Mouse (Mus musculus): ENCODE measurements around the gene Vmn1r202. TPM values are rescaled to one million over a fixed set of nuclear protein-coding genes. Genes with fewer than 3 reads are reported as not detected.
"Not testable (repeated sequence)": the region's sequence is repeated elsewhere in the genome, so short reads cannot be mapped to it uniquely, and the experiment has no call there.

The Vmn1r202 gene
- polyA plus RNA-seq (2012; ENCODE audit: insufficient read depth, insufficient read length, low replicate concordance, missing spikeins) = not detected in 2 replicates

DNA sequence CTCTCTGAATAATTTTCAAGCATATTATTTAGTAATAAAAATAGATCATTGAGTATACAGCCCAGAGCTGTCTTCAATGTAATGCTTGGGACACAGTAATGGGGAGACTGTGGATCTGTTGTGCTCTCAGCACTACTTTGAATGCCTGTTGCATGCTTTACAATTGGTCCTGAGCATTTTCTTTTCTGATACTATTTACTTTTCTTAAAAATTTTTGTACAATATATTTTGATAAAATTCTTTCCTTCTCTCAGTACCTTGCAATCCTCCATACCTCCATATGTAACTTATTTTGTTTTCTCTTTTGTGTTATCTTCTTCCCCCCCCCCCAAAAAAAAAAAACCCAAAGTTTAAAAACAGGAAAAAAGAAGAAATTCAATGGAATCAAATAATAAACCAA, at the start of gene Vmn1r202:
Vmn1r202 (minus strand) TSS at position 101 of the 400 bp plus-strand sequence.
- Histone ChIP-seq H3K4me3 (ENCODE audit: insufficient read depth, low read depth, low read length) (no peak within 1 kb of the TSS), H3K27ac (ENCODE audit: insufficient read depth, low read depth, low read length) (no peak within 1 kb of the TSS), H3K4me1 (ENCODE audit: control insufficient read depth, insufficient read depth, low read length) (no peaks in the 10 kb centered on the region)
- TF ChIP-seq POLR2A (IDR thresholded peaks at IDR 0.05; ENCODE audit: insufficient read depth, low read depth, low read length) (no peak), CTCF (IDR thresholded peaks at IDR 0.05; ENCODE audit: insufficient read depth, low read depth, low read length) (no peak)

DNA sequence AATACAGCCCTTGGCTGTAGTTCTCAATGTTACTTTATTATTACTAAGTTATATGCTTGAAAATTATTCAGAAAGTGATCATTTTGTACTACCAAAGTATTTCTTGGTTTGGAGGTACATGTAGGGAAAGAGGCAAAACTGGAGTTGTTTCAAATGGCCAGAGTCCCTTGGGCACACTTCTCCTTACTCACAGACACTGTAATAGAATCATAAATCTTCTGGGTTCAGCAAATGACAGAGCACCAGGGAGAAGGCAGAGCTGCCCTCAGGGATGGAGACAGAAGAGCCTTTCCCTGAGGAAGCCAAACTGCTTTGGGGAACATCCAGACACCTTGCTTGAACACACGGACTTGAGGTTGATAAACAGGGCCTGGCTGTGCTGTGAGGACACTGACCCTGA, 47.7 kb upstream of the Vmn1r202 start, which contains the start of gene Vmn1r204:
Vmn1r204 (plus strand) TSS at position 301 of the 400 bp plus-strand sequence.
- 53% methylated on average over 1 of the region's 1 CpGs for WGBS
- H3K4me3 ChIP-seq (ENCODE audit: insufficient read depth, low read depth, low read length); H3K4me1 ChIP-seq (ENCODE audit: control insufficient read depth, insufficient read depth, low read length); H3K27ac ChIP-seq (ENCODE audit: insufficient read depth, low read depth, low read length): not testable (repeated sequence)

GRCm38 (mm10) chr13:22517814-22518213, 12.6 kb upstream of the Vmn1r202 start, which contains the start of gene Vmn1r203:
TSS of gene Vmn1r203 (plus strand) at chr13:22518114.
- TF ChIP-seq CTCF (IDR thresholded peaks at IDR 0.05; ENCODE audit: insufficient read depth, low read depth, low read length) (no peak), POLR2A (IDR thresholded peaks at IDR 0.05; ENCODE audit: insufficient read depth, low read depth, low read length) (no peak)

GRCm38 (mm10) chr13:22502431-22502830, 2.8 kb downstream of the Vmn1r202 start:
- 44% methylated on average over 3 of the region's 3 CpGs for WGBS
- Histone ChIP-seq H3K4me3 (ENCODE audit: insufficient read depth, low read depth, low read length) (no peak overlapping the region), H3K4me1 (ENCODE audit: control insufficient read depth, insufficient read depth, low read length) (no peaks in the 10 kb centered on the region), H3K27ac (ENCODE audit: insufficient read depth, low read depth, low read length) (no peak overlapping the region)
- TF ChIP-seq CTCF (IDR thresholded peaks at IDR 0.05; ENCODE audit: insufficient read depth, low read depth, low read length) (no peak), POLR2A (IDR thresholded peaks at IDR 0.05; ENCODE audit: insufficient read depth, low read depth, low read length) (no peak)

More at GRCm38 (mm10) chr13:22517814-22518213, 12.6 kb upstream of the Vmn1r202 start, which contains the start of gene Vmn1r203:
- H3K4me3 ChIP-seq (ENCODE audit: insufficient read depth, low read depth, low read length) = no peak within 1 kb of the TSS
- no peak within 1 kb of the TSS for H3K27ac ChIP-seq (ENCODE audit: insufficient read depth, low read depth, low read length)
- H3K4me1 ChIP-seq (ENCODE audit: control insufficient read depth, insufficient read depth, low read length) = no peaks in the 10 kb centered on the region

DNA sequence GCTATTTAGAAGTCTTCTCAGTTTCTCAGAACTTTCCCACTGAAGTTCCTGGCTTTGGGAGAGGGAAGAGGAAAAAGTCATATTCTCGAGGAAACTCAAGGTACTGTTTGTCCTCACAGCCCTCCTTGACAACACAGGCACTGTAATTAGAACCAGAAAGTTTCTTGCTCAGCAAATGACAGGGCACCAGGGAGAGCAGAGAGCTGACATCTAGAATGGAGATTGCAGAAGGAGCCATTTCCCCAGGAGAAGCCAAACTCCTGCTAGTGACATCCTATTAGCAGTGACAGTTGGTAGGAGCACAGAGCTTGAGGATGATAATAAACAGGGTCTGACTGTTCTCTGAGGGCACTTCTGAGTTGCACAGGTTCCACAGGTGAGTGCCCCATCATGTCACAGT, 33.6 kb downstream of the Vmn1r202 start, which contains the start of gene Vmn1r201:
Vmn1r201 (plus strand) TSS at position 301 of the 400 bp plus-strand sequence.
- TF ChIP-seq POLR2A (IDR thresholded peaks at IDR 0.05; ENCODE audit: insufficient read depth, low read depth, low read length) = no peak
- no peak for TF ChIP-seq CTCF (IDR thresholded peaks at IDR 0.05; ENCODE audit: insufficient read depth, low read depth, low read length)
- Histone ChIP-seq H3K27ac (ENCODE audit: insufficient read depth, low read depth, low read length) (no peak within 1 kb of the TSS), H3K4me3 (ENCODE audit: insufficient read depth, low read depth, low read length) (no peak within 1 kb of the TSS), H3K4me1 (ENCODE audit: control insufficient read depth, insufficient read depth, low read length) (no peaks in the 10 kb centered on the region)
- 63% methylated on average over 1 of the region's 1 CpGs for WGBS

- no peak overlapping the region for H3K4me3 ChIP-seq (ENCODE audit: insufficient read depth, low read depth, low read length)
- TF ChIP-seq CTCF (IDR thresholded peaks at IDR 0.05; ENCODE audit: insufficient read depth, low read depth, low read length) (no peak), POLR2A (IDR thresholded peaks at IDR 0.05; ENCODE audit: insufficient read depth, low read depth, low read length) (no peak)
- H3K27ac ChIP-seq (ENCODE audit: insufficient read depth, low read depth, low read length) = no peak overlapping the region
- no peaks in the 10 kb centered on the region for H3K4me1 ChIP-seq (ENCODE audit: control insufficient read depth, insufficient read depth, low read length)
Observed at GRCm38 (mm10) chr13:22455145-22455544, 50.0 kb downstream of the Vmn1r202 start.

Other genes starting within 250 kb of the Vmn1r202 start
- gene Vmn1r195, start 234.9 kb downstream of the Vmn1r202 start, polyA plus RNA-seq (2012; ENCODE audit: insufficient read depth, insufficient read length, low replicate concordance, missing spikeins) = not detected in 2 replicates
- not detected in 2 replicates for gene Vmn1r196, start 215.5 kb downstream of the Vmn1r202 start, polyA plus RNA-seq (2012; ENCODE audit: insufficient read depth, insufficient read length, low replicate concordance, missing spikeins)
- not detected in 2 replicates for gene Vmn1r197, start 180.8 kb downstream of the Vmn1r202 start, polyA plus RNA-seq (2012; ENCODE audit: insufficient read depth, insufficient read length, low replicate concordance, missing spikeins)
- gene Vmn1r198, start 155.0 kb downstream of the Vmn1r202 start, polyA plus RNA-seq (2012; ENCODE audit: insufficient read depth, insufficient read length, low replicate concordance, missing spikeins) = not detected in 2 replicates
- not detected in 2 replicates for gene Vmn1r199, start 125.6 kb downstream of the Vmn1r202 start, polyA plus RNA-seq (2012; ENCODE audit: insufficient read depth, insufficient read length, low replicate concordance, missing spikeins)
- gene Vmn1r200, start 115.0 kb downstream of the Vmn1r202 start, polyA plus RNA-seq (2012; ENCODE audit: insufficient read depth, insufficient read length, low replicate concordance, missing spikeins) = not detected in 2 replicates
- gene Vmn1r201, start 33.5 kb downstream of the Vmn1r202 start, polyA plus RNA-seq (2012; ENCODE audit: insufficient read depth, insufficient read length, low replicate concordance, missing spikeins) = not detected in 2 replicates
- gene Vmn1r203, start 12.7 kb upstream of the Vmn1r202 start, polyA plus RNA-seq (2012; ENCODE audit: insufficient read depth, insufficient read length, low replicate concordance, missing spikeins) = not detected in 2 replicates
- not detected in 2 replicates for gene Vmn1r204, start 47.8 kb upstream of the Vmn1r202 start, polyA plus RNA-seq (2012; ENCODE audit: insufficient read depth, insufficient read length, low replicate concordance, missing spikeins)
- not detected in 2 replicates for gene Vmn1r205, start 87.6 kb upstream of the Vmn1r202 start, polyA plus RNA-seq (2012; ENCODE audit: insufficient read depth, insufficient read length, low replicate concordance, missing spikeins)
- not detected in 2 replicates for gene Vmn1r206, start 118.9 kb upstream of the Vmn1r202 start, polyA plus RNA-seq (2012; ENCODE audit: insufficient read depth, insufficient read length, low replicate concordance, missing spikeins)
- gene Vmn1r207-ps, start 224.2 kb upstream of the Vmn1r202 start, polyA plus RNA-seq (2012; ENCODE audit: insufficient read depth, insufficient read length, low replicate concordance, missing spikeins) = not detected in 2 replicates